ENCODE assay signal across 17 mouse cellular contexts in the genomic region with DNA sequence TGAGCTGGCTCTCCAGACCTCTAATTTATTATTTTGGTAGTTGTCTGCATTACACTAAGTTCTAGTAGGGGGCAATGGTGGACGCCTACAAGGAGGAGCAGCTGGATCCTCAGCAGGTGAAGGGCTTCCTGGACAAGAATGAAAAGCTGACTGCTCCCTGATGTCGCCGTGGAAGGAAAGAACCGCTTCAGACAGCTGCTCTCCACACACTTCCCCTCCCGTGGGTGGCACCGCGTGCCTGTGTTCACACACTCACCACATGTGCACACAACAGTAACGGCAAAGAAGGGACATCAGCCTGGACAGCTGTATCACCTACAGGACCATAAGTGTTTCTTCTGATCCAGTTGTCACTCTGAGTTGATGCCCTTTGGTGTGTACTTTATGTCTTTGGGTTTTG.
DNase-seq lines count a peak whose midpoint lies in the region; ATAC-seq lines count a peak whose summit lies in the region.
"Had no signal": no experiment of that assay in that cellular context is flagged by ENCODE, and none has a peak within 500 bp of the region (broad histone marks: within the 10 kb centered on the region; RNA-seq: fewer than 3 reads in every experiment).

No protein-coding gene starts in this region.

- no peaks in the 10 kb centered on the region for H3K4me1 ChIP-seq in midbrain, embryonic 10.5 days
- H3K4me1 ChIP-seq in midbrain, embryonic 13.5 days (replicated peaks) = 0 out of 2 replicates have a peak, but pooled peaks cover 4% of the 10 kb centered on the region

- no peak overlapping the region for H3K9ac ChIP-seq in midbrain, embryonic 13.5 days (replicated peaks)
- H3K9ac ChIP-seq: intestine, embryonic 15.5 days; limb, embryonic 13.5 days; neural tube, embryonic 15.5 days had no signal

- no peaks in the 10 kb centered on the region for H3K36me3 ChIP-seq in midbrain, embryonic 10.5 days
- H3K36me3 ChIP-seq in midbrain, embryonic 13.5 days = no peaks in the 10 kb centered on the region
- H3K36me3 ChIP-seq: embryonic facial prominence, embryonic 10.5 days; forebrain, embryonic 10.5 days; intestine, embryonic 15.5 days; limb, embryonic 13.5 days; neural tube, embryonic 15.5 days had no signal

- peak; percentile 85 for DNase-seq in heart, adult 11 months
- DNase-seq in heart, postnatal 14 days = no peak
- DNase-seq in midbrain, embryonic 10.5 days (ENCODE audit: low spot score) = no peak
- DNase-seq in thymus, postnatal 36 days = peak; percentile 55 to 74
- no peak for DNase-seq in frontal cortex, postnatal 14 days (ENCODE audit: low spot score in 2 of 2)
- DNase-seq: cerebellum, adult 9-11 months; gastrocnemius, adult 2 months; kidney, postnatal 25 days; lung, postnatal 4 days had no signal

- 0 out of 2 replicates have a peak overlapping the region, but pooled peaks have one; percentile 14 for H3K27ac ChIP-seq in midbrain, embryonic 10.5 days (replicated peaks)
- no peak overlapping the region for H3K27ac ChIP-seq in midbrain, embryonic 13.5 days
- H3K27ac ChIP-seq: embryonic facial prominence, embryonic 10.5 days; forebrain, embryonic 10.5 days; gastrocnemius, adult 2 months; intestine, embryonic 15.5 days; limb, embryonic 13.5 days; neural tube, embryonic 15.5 days had no signal

- WGBS in midbrain, embryonic 10.5 days = 84% methylated on average over 8 of the region's 8 CpGs
- WGBS in midbrain, embryonic 13.5 days = 81% methylated on average over 8 of the region's 8 CpGs

- no peak overlapping the region for H3K4me3 ChIP-seq in midbrain, embryonic 10.5 days
- no peak overlapping the region for H3K4me3 ChIP-seq in midbrain, embryonic 13.5 days (replicated peaks)
- H3K4me3 ChIP-seq: embryonic facial prominence, embryonic 10.5 days; forebrain, embryonic 10.5 days; gastrocnemius, adult 2 months; intestine, embryonic 15.5 days; limb, embryonic 13.5 days; neural tube, embryonic 15.5 days had no signal

- intact Hi-C loops in heart, postnatal 14 days (cut with DNase I) = loop anchor here (5.0 to 10.0 kb wide), 3 partner anchors 296 to 1238 kb away; no protein-coding TSS in a partner anchor

- ATAC-seq in midbrain, embryonic 13.5 days = no peak
- ATAC-seq in megakaryocyte, adult 5-6 weeks (ENCODE audit: poor library complexity, severe bottlenecking) = peak; percentile 30; the same call in 1 of the 2 replicates
- ATAC-seq in frontal cortex, adult (ENCODE audit: low TSS enrichment) = no peak
- ATAC-seq: intestine, embryonic 15.5 days had no signal

- H3K27me3 ChIP-seq in midbrain, embryonic 10.5 days (ENCODE audit: low read depth, poor library complexity, severe bottlenecking) = no peaks in the 10 kb centered on the region
- H3K27me3 ChIP-seq in midbrain, embryonic 13.5 days = no peaks in the 10 kb centered on the region
- H3K27me3 ChIP-seq: intestine, embryonic 15.5 days; limb, embryonic 13.5 days; neural tube, embryonic 15.5 days had no signal

- no peak overlapping the region for H3K4me2 ChIP-seq in midbrain, embryonic 13.5 days (replicated peaks)
- H3K4me2 ChIP-seq: intestine, embryonic 15.5 days; limb, embryonic 13.5 days; neural tube, embryonic 15.5 days had no signal

- no peaks in the 10 kb centered on the region for H3K9me3 ChIP-seq in midbrain, embryonic 10.5 days (replicated peaks)
- H3K9me3 ChIP-seq in midbrain, embryonic 13.5 days = no peaks in the 10 kb centered on the region; the same call in 1 of the 2 replicates
- H3K9me3 ChIP-seq: embryonic facial prominence, embryonic 10.5 days; forebrain, embryonic 10.5 days; intestine, embryonic 15.5 days; limb, embryonic 13.5 days; neural tube, embryonic 15.5 days had no signal

Comparison
In these comparisons a context has a peak if more than half of its experiments do, and no peak if none do; other contexts are left out.
1. DNase-seq: peak in heart, adult 11 months (single experiment) and thymus, postnatal 36 days (2 of 2); none in heart, postnatal 14 days (0 of 2), midbrain, embryonic 10.5 days (single experiment) and frontal cortex, postnatal 14 days (0 of 2).